Mouse (Mus musculus) small intestine, adult 10 weeks (tissue): Measurements from ENCODE around the gene Nup37. TPM values are rescaled to one million over a fixed set of nuclear protein-coding genes. Genes with fewer than 3 reads are reported as not detected.

Experiments used
- polyA plus RNA-seq: library from polyadenylated mRNA; stranded (reverse); fragments of 350-450 nt; fragmentation: Illumina TruSeq; extraction: RNeasy Lipid Tissue Mini Kit (QIAGEN cat#74804); gene quantifications from one replicate; pipeline ENCODE4 v1.2.3, GENCODE M21; 2014; ENCODE audit warnings: low replicate concordance

The Nup37 gene
- 16.7 TPM for polyA plus RNA-seq

DNA sequence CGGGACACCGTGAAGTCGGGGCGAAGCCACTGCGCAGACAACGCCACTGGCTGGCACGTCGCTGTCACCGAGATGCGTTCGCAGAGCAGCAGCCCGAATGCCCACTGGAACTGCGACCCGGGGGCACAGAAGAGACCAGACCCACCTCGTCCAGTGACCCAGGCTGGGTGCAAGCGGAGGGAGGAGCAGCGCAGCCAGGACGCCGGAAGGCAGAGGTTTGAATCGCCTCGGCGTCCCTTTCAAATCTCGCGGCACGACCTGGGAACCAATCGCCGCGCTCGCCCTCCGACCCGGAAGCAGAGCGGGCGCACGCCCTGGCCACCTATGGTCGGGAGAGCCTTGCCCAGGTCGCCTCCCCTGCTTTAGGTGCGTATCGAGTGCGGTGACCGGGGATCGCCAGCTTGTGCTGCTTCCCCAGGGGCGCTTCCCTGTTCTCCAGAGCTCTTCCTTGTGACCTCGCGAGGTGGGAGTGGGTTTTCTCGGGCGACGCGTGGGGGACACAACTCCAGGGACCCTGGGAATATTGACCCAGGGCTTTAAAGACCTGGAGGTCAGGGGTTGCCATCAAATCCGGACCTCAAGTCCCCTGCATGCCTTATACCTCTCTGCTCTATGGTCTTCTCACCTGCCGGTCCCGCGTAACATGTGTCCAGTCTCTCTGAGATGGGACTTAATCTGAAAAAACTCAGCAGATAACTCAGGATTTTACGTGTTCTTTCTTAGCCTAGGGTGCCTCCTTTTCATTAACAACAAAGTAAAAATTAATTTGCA lies at the start of gene Nup37, which contains the start of gene Parpbp:
Gene Nup37, plus strand, starts transcription at position 286 of the 771 bp plus-strand sequence.
Gene Parpbp, minus strand, starts transcription at position 235 of the 771 bp plus-strand sequence.

DNA sequence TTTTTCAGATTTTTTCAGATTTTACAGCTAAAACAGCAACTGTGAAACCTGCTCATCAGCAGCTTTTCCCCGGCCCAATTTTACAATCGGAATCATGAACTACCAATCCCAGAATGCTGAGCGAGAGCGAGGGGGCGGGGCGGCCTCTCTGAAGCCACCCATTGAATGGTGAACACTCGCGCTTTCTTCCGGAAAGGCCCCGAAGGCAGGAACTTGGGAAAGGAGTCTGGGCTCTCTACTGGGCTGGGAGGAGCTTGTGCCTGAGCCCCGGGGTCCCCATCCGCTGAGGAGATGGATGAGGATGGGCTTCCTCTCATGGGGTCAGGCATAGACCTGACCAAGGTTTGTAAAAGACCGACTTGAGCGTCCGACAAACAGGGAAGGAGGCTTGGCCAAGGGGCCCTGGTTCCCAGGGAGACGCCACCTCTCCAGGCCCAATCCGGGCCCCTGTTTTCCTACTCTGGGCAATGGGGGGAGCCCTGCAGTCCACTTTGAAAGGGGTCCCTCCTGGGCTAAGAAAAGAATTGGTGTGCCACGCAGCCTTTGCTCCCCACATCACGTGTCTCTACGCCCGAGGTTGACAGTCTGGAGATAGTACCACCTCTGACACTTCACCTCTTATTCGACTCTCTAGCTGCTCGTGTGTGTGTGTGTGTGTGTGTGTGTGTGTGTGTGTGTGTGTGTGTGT lies 54.3 kb downstream of the Nup37 start, which contains the start of gene Washc3:
Gene Washc3, plus strand, starts transcription at position 143 of the 688 bp plus-strand sequence.

Other genes with a start within 250 kb of the Nup37 start
- not detected for gene Pmch, start 55.9 kb upstream of the Nup37 start, polyA plus RNA-seq
- 7.6 TPM for gene Parpbp, start 51 bp upstream of the Nup37 start, polyA plus RNA-seq
- gene Washc3, start 54.1 kb downstream of the Nup37 start, polyA plus RNA-seq: 45.1 TPM
- gene Dram1, start 232.1 kb downstream of the Nup37 start, polyA plus RNA-seq: 6.2 TPM
- 33.8 TPM for gene Gnptab, start 232.1 kb downstream of the Nup37 start, polyA plus RNA-seq